Mouse (Mus musculus) frontal cortex, postnatal 14 days (tissue): ENCODE data around the gene Gm15127.
"Not testable (repeated sequence)": the region's sequence is repeated elsewhere in the genome, so short reads cannot be mapped to it uniquely, and the experiment has no call there.

Source experiments
- DNase-seq, 2 experiments: peaks; one replicate each; pipeline ENCODE4 v3.0.0; 2022; ENCODE audit warnings: low spot score in 2 of 2

Gm15127 gene

GRCm38 (mm10) chrX:148663298-148663697 lies at the start of gene Gm15127:
Gene Gm15127 (plus strand): TSS chrX:148663598.
- not testable (repeated sequence) for DNase-seq

GRCm38 (mm10) chrX:148615053-148615452 lies 48.3 kb upstream of the Gm15127 start, which contains the start of gene Gm8334:
Gene Gm8334 (minus strand): TSS chrX:148615153.
- DNase-seq: not testable (repeated sequence)

DNA sequence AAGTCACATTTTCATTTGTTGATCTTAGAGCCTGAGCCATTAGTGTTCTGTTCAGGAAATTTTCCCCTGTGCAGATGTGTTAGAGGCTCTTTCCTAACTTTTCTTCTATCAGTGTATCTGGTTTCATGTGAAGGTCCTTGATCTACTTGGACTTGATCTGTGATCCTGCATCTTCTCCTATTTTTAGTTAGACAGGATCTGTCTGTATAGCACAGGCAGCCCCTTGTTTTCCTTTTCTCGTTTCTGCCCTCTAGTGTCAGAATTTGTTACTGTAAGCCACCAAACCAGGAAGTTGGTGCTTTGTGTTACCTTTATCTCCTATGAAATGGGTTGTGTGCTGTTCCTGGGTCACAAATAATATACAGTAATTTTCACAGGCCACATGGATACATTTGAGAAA lies 12.9 kb downstream of the Gm15127 start:
- not testable (repeated sequence) for DNase-seq
